Mouse (Mus musculus): ENCODE results near the gene Gm10488.
"Not testable (repeated sequence)": the region's sequence is repeated elsewhere in the genome, so short reads cannot be mapped to it uniquely, and the experiment has no call there.

Gm10488 gene

GRCm38 (mm10) chrX:29976014-29976413 lies at the start of gene Gm10488:
Gene Gm10488 (plus strand): TSS chrX:29976314.
- not testable (repeated sequence) for DNase-seq (ENCODE audit: low spot score)
